Mouse (Mus musculus) cerebellum, adult 2 months (tissue): ENCODE measurements around the gene Hist2h3c1.
"Not testable (repeated sequence)": the region's sequence is repeated elsewhere in the genome, so short reads cannot be mapped to it uniquely, and the experiment has no call there.

Experiments
- CTCF ChIP-seq: fragments of 200-500 bp; IDR thresholded peaks from 2 replicates; pipeline ENCODE4 v1.5.1; 2011; ENCODE audit warnings: low read depth, mild to moderate bottlenecking, control low read depth, low read length, moderate library complexity, borderline replicate concordance; ENCODE audit not compliant: insufficient read depth
- POLR2A ChIP-seq: fragments of 200-500 bp; IDR thresholded peaks from 2 replicates; pipeline ENCODE4 v1.6.1; 2011; ENCODE audit warnings: low read length, control low read depth, borderline replicate concordance; ENCODE audit not compliant: insufficient read depth

GRCm38 (mm10) chr3:96246427-96246856, at the start of gene Hist2h3c1:
- not testable (repeated sequence) for TF ChIP-seq POLR2A, CTCF
